ENCODE assay signal across 9 mouse cellular contexts in genomic region chr8:106411783-106412451, GRCm38 (mm10). TPM values are rescaled to one million over a fixed set of nuclear protein-coding genes. Genes with fewer than 3 reads are reported as not detected.
DNase-seq lines count a peak whose midpoint lies in the region; TF ChIP-seq lines count a peak whose summit lies in the region.
"Had no signal": no experiment of that assay in that cellular context is flagged by ENCODE, and none has a peak within 500 bp of the region (broad histone marks: within the 10 kb centered on the region; RNA-seq: fewer than 3 reads in every experiment).

No protein-coding gene starts in this region.

- peak in 1 of 2 experiments; percentile 65; a peak in 3 of 4 replicates for TF ChIP-seq EP300 in MEL (IDR thresholded peaks at IDR 0.05; ENCODE audit: low read depth in 1 of 2, low read length in 2 of 2)

- DNase-seq in heart, adult 18-20 months, result peak; percentile 56 to 78
- DNase-seq in heart, postnatal 25 days (ENCODE audit: low spot score), result no peak
- DNase-seq in MEL (ENCODE audit: low read depth, low spot score), result peak; percentile 86
- peak; percentile 58 for DNase-seq in cerebellum, adult 9-11 months
- peak; percentile 63 to 74 for DNase-seq in heart, postnatal 14 days
- DNase-seq in left cerebral cortex, adult 11 months (ENCODE audit: low spot score), result peak; percentile 37
- DNase-seq in spleen, postnatal 36 days (ENCODE audit: low spot score in 2 of 2), result peak; percentile 75 to 77

- H3K36me3 ChIP-seq in MEL (ENCODE audit: control insufficient read depth in 1 of 2, insufficient read depth in 2 of 2, low read length in 2 of 2), result peaks cover 0 to 20% of the 10 kb centered on the region in 2 experiments; a peak in 2 of 4 replicates
- H3K36me3 ChIP-seq in macrophage (ENCODE audit: inconsistent target), result no peaks in the 10 kb centered on the region

- TF ChIP-seq POLR2A in MEL (IDR thresholded peaks at IDR 0.05; ENCODE audit: control insufficient read depth in 1 of 2, insufficient read depth in 1 of 2, low read depth in 1 of 2, low read length in 2 of 2, poor library complexity in 1 of 2), result no peak

- TF ChIP-seq CTCF in MEL (IDR thresholded peaks at IDR 0.05 in 2 of 3, conservative IDR thresholded peaks at IDR 0.05 in 1 of 3; ENCODE audit: control insufficient read depth in 1 of 3, insufficient read depth in 1 of 3, low read depth in 2 of 3, low read length in 3 of 3, poor library complexity in 1 of 3, severe bottlenecking in 1 of 3), result peak; percentile 78 to 88 (median 87)

- TF ChIP-seq RAD21 in MEL (IDR thresholded peaks at IDR 0.05; ENCODE audit: low read depth, low read length), result peak; percentile 72

- H3K27me3 ChIP-seq in MEL (ENCODE audit: control insufficient read depth in 1 of 2, insufficient read depth in 2 of 2, low read length in 2 of 2), result no peaks in the 10 kb centered on the region

- H3K9me3 ChIP-seq in MEL (replicated peaks; ENCODE audit: insufficient read depth, low read length), result no peaks in the 10 kb centered on the region

- H3K9ac ChIP-seq in MEL (ENCODE audit: control insufficient read depth, low read depth, low read length, poor library complexity, severe bottlenecking), result peak overlapping the region; percentile 41

- H3K4me3 ChIP-seq in MEL (ENCODE audit: control insufficient read depth in 1 of 2, insufficient read depth in 1 of 2, low read depth in 2 of 2, low read length in 2 of 2) (peak overlapping the region; percentile 8 to 12; a peak in 2 of 4 replicates), macrophage (ENCODE audit: inconsistent target) (no peak overlapping the region)
- H3K4me3 ChIP-seq: erythroblast, embryonic 14.5 days had no signal

- H3K4me1 ChIP-seq in MEL (ENCODE audit: control insufficient read depth in 1 of 2, insufficient read depth in 2 of 2, low read length in 2 of 2), result peaks cover 10 to 30% of the 10 kb centered on the region in 2 experiments

- intact Hi-C loops in heart, postnatal 25 days (cut with DNase I), result no loop called here
- intact Hi-C loops in heart, postnatal 14 days (cut with DNase I), result loop anchor here (5.0 kb wide), 1 partner anchor 235 kb away; no protein-coding TSS in a partner anchor

- WGBS in macrophage (ENCODE audit: missing documents), result 15% methylated on average over 13 of the region's 14 CpGs

- no peaks in the 10 kb centered on the region; the same call in 1 of the 2 replicates for H3K79me2 ChIP-seq in MEL (ENCODE audit: control insufficient read depth, insufficient read depth, low read length, poor library complexity)
- peaks cover 11% of the 10 kb centered on the region for H3K79me2 ChIP-seq in macrophage (ENCODE audit: inconsistent target)

- H3K27ac ChIP-seq in MEL (ENCODE audit: control insufficient read depth, low read depth, low read length) (peak overlapping the region; percentile 40), macrophage (peak overlapping the region; percentile 32)

TF ChIP-seq in MEL, 35 proteins besides CTCF, POLR2A, EP300 and RAD21:
- TF ChIP-seq ETS1 (IDR thresholded peaks at IDR 0.05; ENCODE audit: low read depth, low read length), result peak; percentile 50; the same call in 1 of the 2 replicates
- TF ChIP-seq CHD1 (IDR thresholded peaks at IDR 0.05; ENCODE audit: low read depth, low read length), result no peak
- no peak for TF ChIP-seq E2F4 (IDR thresholded peaks at IDR 0.05; ENCODE audit: borderline replicate concordance, low read depth, low read length)
- TF ChIP-seq ZMIZ1 (IDR thresholded peaks at IDR 0.05; ENCODE audit: low read depth, low read length), result no peak
- TF ChIP-seq RCOR1 (IDR thresholded peaks at IDR 0.05; ENCODE audit: low read depth, low read length), result 0 out of 2 replicates have a peak, but pooled peaks have one; percentile 0
- peak; percentile 57 for TF ChIP-seq SMC3 (IDR thresholded peaks at IDR 0.05; ENCODE audit: low read depth, low read length)
- TF ChIP-seq MXI1 (IDR thresholded peaks at IDR 0.05; ENCODE audit: low read depth, low read length), result peak; percentile 67; the same call in 1 of the 2 replicates
- TF ChIP-seq USF2 (IDR thresholded peaks at IDR 0.05; ENCODE audit: borderline replicate concordance in 1 of 2, insufficient read depth in 1 of 2, low read depth in 1 of 2, low read length in 2 of 2), result no peak
- TF ChIP-seq SIN3A (IDR thresholded peaks at IDR 0.05; ENCODE audit: low read length), result peak; percentile 47
- no peak for TF ChIP-seq POLR2AphosphoS2 (IDR thresholded peaks at IDR 0.05; ENCODE audit: low read length)
- no peak for TF ChIP-seq MEF2A (IDR thresholded peaks at IDR 0.05; ENCODE audit: extremely low read depth, insufficient replicate concordance, low read depth, low read length, poor library complexity, severe bottlenecking)
- TF ChIP-seq KAT2A (conservative IDR thresholded peaks at IDR 0.05; ENCODE audit: low read depth, low read length), result no peak
- TF ChIP-seq ELF1 (IDR thresholded peaks at IDR 0.05; ENCODE audit: low read depth, low read length), result no peak
- no peak for TF ChIP-seq NRF1 (IDR thresholded peaks at IDR 0.05; ENCODE audit: insufficient read depth, low read depth, low read length, poor library complexity, severe bottlenecking)
- TF ChIP-seq ZC3H11A (IDR thresholded peaks at IDR 0.05; ENCODE audit: low read depth, low read length), result peak; percentile 33
- no peak for TF ChIP-seq CHD2 (IDR thresholded peaks at IDR 0.05; ENCODE audit: low read length)
- peak; percentile 52 for TF ChIP-seq GATA1 (IDR thresholded peaks at IDR 0.05; ENCODE audit: low read depth, low read length)
- TF ChIP-seq HCFC1 (IDR thresholded peaks at IDR 0.05; ENCODE audit: low read depth, low read length), result peak; percentile 53
- no peak for TF ChIP-seq NELFE (IDR thresholded peaks at IDR 0.05; ENCODE audit: low read depth, low read length)
- no peak for TF ChIP-seq MAZ (IDR thresholded peaks at IDR 0.05; ENCODE audit: low read depth, low read length)
- TF ChIP-seq POLR2AphosphoS5 (IDR thresholded peaks at IDR 0.05; ENCODE audit: borderline replicate concordance, low read depth, low read length), result no peak
- no peak for TF ChIP-seq MYB (IDR thresholded peaks at IDR 0.05; ENCODE audit: low read depth, low read length)
- no peak for TF ChIP-seq UBTF (IDR thresholded peaks at IDR 0.05; ENCODE audit: borderline replicate concordance, insufficient read depth, low read depth, low read length)
- TF ChIP-seq TCF12 (IDR thresholded peaks at IDR 0.05; ENCODE audit: low read depth, low read length), result peak; percentile 68
- TF ChIP-seq TAL1 (IDR thresholded peaks at IDR 0.05; ENCODE audit: low read length), result peak; percentile 18; the same call in 1 of the 2 replicates
- TF ChIP-seq USF1 (IDR thresholded peaks at IDR 0.05; ENCODE audit: low read depth, low read length), result peak; percentile 27; the same call in 1 of the 2 replicates
- 0 out of 2 replicates have a peak, but pooled peaks have one; percentile 28 for TF ChIP-seq BHLHE40 (IDR thresholded peaks at IDR 0.05; ENCODE audit: borderline replicate concordance, low read depth, low read length)
- no peak for TF ChIP-seq MAX (IDR thresholded peaks at IDR 0.05; ENCODE audit: low read length)
- TF ChIP-seq TBP (IDR thresholded peaks at IDR 0.05; ENCODE audit: low read depth, low read length), result no peak
- TF ChIP-seq GABPA (IDR thresholded peaks at IDR 0.05; ENCODE audit: low read depth, low read length), result no peak
- peak; percentile 67 for TF ChIP-seq MYC (IDR thresholded peaks at IDR 0.05; ENCODE audit: low read depth, low read length)
- TF ChIP-seq JUND (IDR thresholded peaks at IDR 0.05; ENCODE audit: low read depth, low read length), result no peak
- no peak for TF ChIP-seq ZKSCAN1 (IDR thresholded peaks at IDR 0.05; ENCODE audit: low read depth, low read length)
- no peak for TF ChIP-seq ZNF384 (IDR thresholded peaks at IDR 0.05; ENCODE audit: low read depth, low read length)
- TF ChIP-seq MAFK (IDR thresholded peaks at IDR 0.05; ENCODE audit: borderline replicate concordance, low read depth, low read length), result no peak

RNA-seq across cellular contexts. Expression of gene Zfp90, which starts 3.2 kb away (rescaled TPM):
- 1 to 10 TPM; 2.8 to 3.2 TPM for total RNA-seq in heart, adult 18-20 months (2021)
- total RNA-seq in heart, postnatal 25 days (2021), result 1 to 10 TPM; 3.0 to 3.7 TPM
- 2.5 and 2.6 TPM in 2 replicates for total RNA-seq in MEL (2012; rRNA removed)
- polyA plus RNA-seq in MEL (2012; ENCODE audit: insufficient read depth in 1 of 2, insufficient read length in 2 of 2, low read depth in 1 of 2, low replicate concordance in 2 of 2, missing spikeins in 1 of 2) (1 to 10 TPM in 1 of 2 experiments, not detected in 1; 3.9 TPM), macrophage (2018) (28.4 to 47.9 TPM (median 29.5 TPM) in 3 replicates)
- 1 to 10 TPM; 4.1 to 4.3 TPM for total RNA-seq in heart, postnatal 14 days (2021)
- total RNA-seq in macrophage (2018; cell fraction: chromatin; rRNA removed), result 100 to 1,000 TPM in 5 of 26 experiments, 10 to 100 TPM in 21; 13.6 to 148 (median 59.4) TPM
- 10 to 100 TPM in 22 of 26 experiments, 1 to 10 TPM in 4; 8.6 to 34.3 (median 22.7) TPM for total RNA-seq in macrophage (2018; cell fraction: cytosol; rRNA removed)
- 100 to 1,000 TPM in 3 of 26 experiments, 10 to 100 TPM in 23; 11.2 to 121 (median 36.0) TPM for total RNA-seq in macrophage (2018; cell fraction: nucleus; rRNA removed)
